Mouse (Mus musculus) lung, adult 2 months (tissue): Measurements from ENCODE around the gene Castor1.

Experiments
- CTCF ChIP-seq: fragments of 200-500 bp; IDR thresholded peaks from 2 replicates; pipeline ENCODE4 v1.5.1; 2011; ENCODE audit warnings: mild to moderate bottlenecking, low read length, control low read depth; ENCODE audit not compliant: insufficient read depth
- POLR2A ChIP-seq: fragments of 200-500 bp; IDR thresholded peaks from 2 replicates; pipeline ENCODE4 v1.6.1; 2011; ENCODE audit warnings: low read depth, mild to moderate bottlenecking, control low read depth, low read length, borderline replicate concordance; ENCODE audit errors: extremely low read depth

- TF ChIP-seq POLR2A, result no peak
- TF ChIP-seq CTCF, result no peak
These were observed 6.2 kb downstream of the Castor1 start for GRCm38 (mm10) chr11:4224223-4224622.
